Mouse (Mus musculus) midbrain, postnatal 0 days (tissue): ENCODE data around the gene Adgrl3. TPM values are rescaled to one million over a fixed set of nuclear protein-coding genes. Genes with fewer than 3 reads are reported as not detected.

ENCODE experiments used
- ATAC-seq: fragments of 200-750 bp; cut with Nextera tagmentation; 2 replicates; pipeline ENCODE4 v1.8.0; 2017; ENCODE audit warnings: moderate number of reproducible peaks, mild to moderate bottlenecking, moderate TSS enrichment, moderate library complexity; ENCODE audit not compliant: low FRiP score
- DNase-seq: peaks from one replicate; pipeline ENCODE4 v3.0.0-alpha.2; 2015; ENCODE audit warnings: low spot score
- H3K27ac ChIP-seq: fragments of 300-500 bp; sonication (generic); 2 replicates; pipeline ENCODE4 v1.5.1; 2014; ENCODE audit warnings: low read depth, mild to moderate bottlenecking, low read length, mixed read lengths
- H3K27me3 ChIP-seq: fragments of 300-500 bp; sonication (generic); 2 replicates; pipeline ENCODE4 v1.6.1; 2014; ENCODE audit warnings: low read length, control low read depth, mixed read lengths; ENCODE audit not compliant: insufficient read depth
- H3K36me3 ChIP-seq: fragments of 300-500 bp; sonication (generic); 2 replicates; pipeline ENCODE4 v1.6.1; 2014; ENCODE audit warnings: low read length, control low read depth, mixed read lengths; ENCODE audit not compliant: insufficient read depth
- H3K4me1 ChIP-seq: fragments of 300-500 bp; sonication (generic); 2 replicates; pipeline ENCODE4 v1.6.1; 2014; ENCODE audit warnings: mild to moderate bottlenecking, control low read depth, antibody characterized with exemption, low read length, mixed read lengths; ENCODE audit not compliant: insufficient read depth
- H3K4me2 ChIP-seq: fragments of 300-500 bp; sonication (generic); 2 replicates; pipeline ENCODE4 v1.6.1; 2014; ENCODE audit warnings: low read depth, mild to moderate bottlenecking, low read length, mixed read lengths; ENCODE audit not compliant: poor library complexity, severe bottlenecking
- H3K4me3 ChIP-seq: fragments of 300-500 bp; sonication (generic); 2 replicates; pipeline ENCODE4 v1.5.1; 2014; ENCODE audit warnings: low read depth, mild to moderate bottlenecking, low read length, moderate library complexity
- H3K9ac ChIP-seq: fragments of 300-500 bp; sonication (generic); replicated peaks from 2 replicates; pipeline ENCODE4 v1.6.1; 2014; ENCODE audit warnings: mild to moderate bottlenecking, low read length, moderate library complexity, mixed read lengths; ENCODE audit not compliant: poor library complexity, severe bottlenecking
- H3K9me3 ChIP-seq: fragments of 300-500 bp; sonication (generic); 2 replicates; pipeline ENCODE4 v1.6.1; 2016; ENCODE audit warnings: low read length, control low read depth
- CTCF ChIP-seq: IDR thresholded peaks from 2 replicates; pipeline ENCODE4 v1.5.1; 2016; ENCODE audit warnings: antibody characterized with exemption, mild to moderate bottlenecking
- WGBS: fragments of 180-500 bp; shearing (Covaris S2); extraction: QIAGEN DNeasy Blood & Tissue Kit; methylation state at CpG from one replicate; pipeline ENCODE4 v1.1.7; 2014; 5-methylcytosine and 5-hydroxymethylcytosine counted together
- polyA plus RNA-seq: library from polyadenylated mRNA; unstranded; fragments of >200 nt; fragmentation: Nextera tagmentation; extraction: Ambion mirVana; gene quantifications from 2 replicates; pipeline ENCODE4 v1.2.1, GENCODE M21; 2015
- total RNA-seq: library from RNA; depleted of rRNA; stranded (reverse); fragments of >200 nt; gene quantifications from 2 replicates; pipeline ENCODE4 v1.2.3, GENCODE M21; 2014

Adgrl3 gene
- total and polyA plus RNA-seq, 2 experiments from 2014 or later: 57.2 to 338 TPM

DNA sequence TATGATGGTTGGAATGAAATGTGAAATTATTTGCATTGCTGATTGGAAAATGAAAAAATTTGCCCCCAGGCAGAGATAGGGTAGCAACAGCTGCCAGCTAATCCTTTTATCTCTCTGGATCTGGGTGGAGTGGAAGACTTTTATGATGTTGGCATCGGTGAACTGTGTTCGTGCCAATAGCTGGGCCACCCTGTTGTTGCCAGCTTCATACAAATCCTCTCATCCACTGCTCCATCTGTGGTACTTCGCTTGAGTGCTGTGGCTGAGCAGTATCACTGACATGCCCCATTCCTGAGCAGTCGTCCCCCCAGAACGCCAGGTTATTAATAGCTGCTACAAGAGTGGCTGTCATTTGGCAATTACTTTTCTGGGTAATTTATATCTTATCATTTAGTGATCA lies 590.3 kb downstream of the Adgrl3 start:
- no peaks in the 10 kb centered on the region for H3K27me3 ChIP-seq
- no peak for TF ChIP-seq CTCF
- ATAC-seq: no peak
- no peak overlapping the region for H3K4me3 ChIP-seq
- DNase-seq: peak; percentile 69
- H3K9ac ChIP-seq: no peak overlapping the region
- no peak overlapping the region for H3K4me2 ChIP-seq
- H3K4me1 ChIP-seq: no peaks in the 10 kb centered on the region
- 62% methylated on average over 5 of the region's 5 CpGs for whole genome bisulfite sequencing
- H3K36me3 ChIP-seq: no peaks in the 10 kb centered on the region
- no peak overlapping the region for H3K27ac ChIP-seq
- H3K9me3 ChIP-seq: no peaks in the 10 kb centered on the region

DNA sequence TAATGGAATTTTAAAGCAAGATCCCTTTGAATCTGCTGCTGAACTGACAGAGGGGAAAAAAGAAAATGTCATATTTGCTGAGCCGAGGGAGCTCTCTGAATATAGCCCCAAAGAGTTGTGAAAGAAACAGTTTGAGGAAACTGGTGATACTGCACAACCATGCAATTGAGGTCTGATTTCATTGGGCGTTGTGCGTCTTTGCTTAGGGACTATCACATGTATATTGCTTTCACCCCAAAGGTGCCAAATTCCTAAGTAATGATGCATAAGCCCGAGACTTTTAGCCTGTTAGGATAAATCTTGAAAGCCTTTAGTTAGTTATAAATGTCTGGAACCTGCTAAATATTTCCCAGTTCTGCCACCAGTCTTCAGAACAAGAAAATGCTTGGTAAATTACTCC lies 594.7 kb downstream of the Adgrl3 start:
- DNase-seq: no peak
- Histone ChIP-seq H3K27ac (no peak overlapping the region; the same call in 1 of the 2 replicates), H3K27me3 (no peaks in the 10 kb centered on the region), H3K4me3 (no peak overlapping the region), H3K9me3 (no peaks in the 10 kb centered on the region), H3K4me1 (no peaks in the 10 kb centered on the region), H3K36me3 (no peaks in the 10 kb centered on the region), H3K9ac (no peak overlapping the region), H3K4me2 (no peak overlapping the region)
- WGBS: 77% methylated on average over 4 of the region's 4 CpGs
- no peak for TF ChIP-seq CTCF
- no peak for ATAC-seq

DNA sequence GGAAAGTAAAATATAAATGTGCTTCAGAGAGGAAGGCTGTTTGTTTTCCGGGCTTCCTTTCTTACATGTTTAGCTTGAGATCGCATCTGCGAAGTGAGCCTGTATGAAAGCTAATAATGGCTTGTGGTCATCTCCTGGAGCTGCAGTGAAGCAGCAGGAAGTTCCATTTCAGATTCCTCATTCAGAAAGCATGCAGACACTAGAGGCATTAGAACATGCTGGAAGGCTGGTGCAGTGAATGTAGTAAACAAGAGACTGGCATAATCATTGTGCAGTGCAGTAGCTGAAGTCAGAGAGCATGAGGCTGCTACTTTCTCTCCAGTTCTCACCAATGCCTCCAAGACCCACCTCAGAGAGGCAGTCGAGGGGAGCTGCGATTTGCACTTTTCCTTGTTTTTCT lies 601.2 kb downstream of the Adgrl3 start:
- Histone ChIP-seq H3K4me1 (no peaks in the 10 kb centered on the region), H3K27me3 (no peaks in the 10 kb centered on the region), H3K27ac (no peak overlapping the region), H3K4me2 (no peak overlapping the region), H3K4me3 (no peak overlapping the region), H3K36me3 (no peaks in the 10 kb centered on the region), H3K9me3 (no peaks in the 10 kb centered on the region), H3K9ac (no peak overlapping the region)
- peak; percentile 13 for DNase-seq
- no peak for TF ChIP-seq CTCF
- 81% methylated on average over 5 of the region's 5 CpGs for WGBS
- ATAC-seq: no peak

DNA sequence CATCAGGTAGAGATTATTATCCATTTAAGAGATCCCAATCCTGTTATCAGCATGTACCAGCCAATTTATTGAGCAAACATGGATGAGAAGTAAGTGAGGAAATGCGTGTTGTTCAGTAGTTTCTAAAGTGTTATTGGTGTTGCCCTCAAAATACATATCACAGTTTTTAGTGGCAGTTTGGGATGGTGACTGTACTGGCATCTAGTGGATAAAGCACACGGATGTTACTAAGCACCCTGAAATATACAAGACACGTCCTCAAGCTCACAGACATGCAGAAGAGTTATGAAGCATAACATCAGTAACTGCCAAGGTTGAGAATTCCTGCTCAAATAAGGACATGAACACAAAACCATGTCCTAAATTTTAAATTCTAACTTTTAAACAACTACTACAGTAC lies 601.8 kb downstream of the Adgrl3 start:
- no peak overlapping the region for H3K9ac ChIP-seq
- WGBS: 82% methylated on average over 3 of the region's 3 CpGs
- no peak overlapping the region for H3K27ac ChIP-seq
- ATAC-seq (no peak), DNase-seq (no peak)
- H3K4me1 ChIP-seq: no peaks in the 10 kb centered on the region
- no peaks in the 10 kb centered on the region for H3K36me3 ChIP-seq
- TF ChIP-seq CTCF: peak; percentile 33
- no peaks in the 10 kb centered on the region for H3K9me3 ChIP-seq
- no peak overlapping the region for H3K4me2 ChIP-seq
- H3K27me3 ChIP-seq: no peaks in the 10 kb centered on the region
- H3K4me3 ChIP-seq: no peak overlapping the region

DNA sequence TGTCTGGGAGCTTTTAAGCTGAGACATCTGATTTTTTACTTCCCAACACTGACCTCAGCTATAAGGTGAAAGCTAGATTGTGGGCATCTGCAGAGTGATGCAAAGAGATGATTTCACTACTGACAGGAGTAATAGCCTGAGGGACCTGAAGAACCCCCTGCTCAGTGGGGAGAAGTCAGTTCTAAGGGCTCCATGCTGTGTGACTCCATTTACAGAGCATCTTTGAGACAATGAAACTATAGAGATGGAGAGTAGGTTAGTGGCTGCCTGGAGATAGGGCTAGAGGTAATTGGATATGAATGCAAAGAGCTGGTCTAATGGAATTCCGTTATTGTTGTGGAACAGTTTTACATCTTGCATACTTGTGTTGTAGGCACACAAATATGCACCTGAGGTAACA lies 603.9 kb downstream of the Adgrl3 start:
- TF ChIP-seq CTCF: no peak

DNA sequence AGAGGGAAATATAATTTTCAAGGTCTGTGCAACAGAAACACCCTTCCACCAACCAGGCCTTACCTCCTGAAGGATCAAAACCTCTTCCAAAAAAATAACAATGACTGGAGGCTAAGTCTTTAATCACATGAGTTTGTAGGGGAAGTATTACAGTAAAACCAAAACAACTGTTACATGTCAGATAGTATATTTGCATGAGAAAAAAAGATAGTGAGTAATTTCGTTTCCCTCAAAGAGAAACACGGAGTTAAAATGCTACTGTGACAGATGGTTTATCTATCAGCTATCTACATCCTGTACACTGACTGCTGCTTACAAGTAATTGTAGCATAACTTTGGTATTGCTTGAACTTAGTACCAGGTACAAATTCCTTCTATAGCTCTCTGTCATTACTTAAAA lies 616.2 kb downstream of the Adgrl3 start:
- no peak overlapping the region for H3K27ac ChIP-seq
- H3K4me3 ChIP-seq: no peak overlapping the region
- no peaks in the 10 kb centered on the region for H3K9me3 ChIP-seq
- TF ChIP-seq CTCF: no peak
- no peak overlapping the region for H3K4me2 ChIP-seq
- WGBS: 70% methylated on average over 2 of the region's 2 CpGs
- H3K27me3 ChIP-seq: no peaks in the 10 kb centered on the region
- no peaks in the 10 kb centered on the region for H3K4me1 ChIP-seq
- no peaks in the 10 kb centered on the region for H3K36me3 ChIP-seq
- ATAC-seq: no peak
- DNase-seq: no peak
- no peak overlapping the region for H3K9ac ChIP-seq

More for the DNA sequence above, 603.9 kb downstream of the Adgrl3 start:
- DNase-seq: no peak
- ATAC-seq: no peak
- Histone ChIP-seq H3K9ac (no peak overlapping the region), H3K9me3 (no peaks in the 10 kb centered on the region), H3K4me1 (no peaks in the 10 kb centered on the region), H3K27me3 (no peaks in the 10 kb centered on the region), H3K4me2 (no peak overlapping the region), H3K36me3 (no peaks in the 10 kb centered on the region), H3K27ac (no peak overlapping the region), H3K4me3 (no peak overlapping the region)
- WGBS: 22% methylated on average over 1 of the region's 1 CpGs
